Mouse (Mus musculus): ENCODE data around the gene Scn3b. TPM values are rescaled to one million over a fixed set of nuclear protein-coding genes. Genes with fewer than 3 reads are reported as not detected.

Gene Scn3b
- polyA plus RNA-seq, 2 experiments = 0.01 to 0.06 TPM

- H3K36me3 ChIP-seq (replicated peaks; ENCODE audit: control insufficient read depth, insufficient read depth, low read depth) = no peaks in the 10 kb centered on the region
- H3K27ac ChIP-seq = no peak overlapping the region
- H3K27me3 ChIP-seq (ENCODE audit: control insufficient read depth, insufficient read depth, low read length) = no peaks in the 10 kb centered on the region
- H3K4me1 ChIP-seq (replicated peaks; ENCODE audit: control insufficient read depth in 2 of 2, insufficient read depth in 2 of 2, low read length in 1 of 2) = no peaks in the 10 kb centered on the region
- H3K4me3 ChIP-seq (ENCODE audit: insufficient read depth in 1 of 2, low read depth in 2 of 2, low read length in 2 of 2) = no peak overlapping the region
- no peak overlapping the region for H3K9ac ChIP-seq (replicated peaks)
- H3K4me2 ChIP-seq (ENCODE audit: low read depth) = no peak overlapping the region
- TF ChIP-seq CTCF (IDR thresholded peaks at IDR 0.05; ENCODE audit: low read depth) (no peak), EP300 (IDR thresholded peaks at IDR 0.05; ENCODE audit: low read depth) (no peak)
- no peak for DNase-seq (ENCODE audit: low read depth in 3 of 3, low spot score in 3 of 3)
- H3K9me3 ChIP-seq (ENCODE audit: control insufficient read depth, low read length) = no peaks in the 10 kb centered on the region
- WGBS (ENCODE audit: insufficient replicate concordance) = 49% methylated on average over 5 of the region's 5 CpGs
- ATAC-seq (ENCODE audit: insufficient read depth) = no peak
These were observed 39.5 kb upstream of the Scn3b start for GRCm38 (mm10) chr9:40229479-40229878.

GRCm38 (mm10) chr9:40231019-40231418, 38.0 kb upstream of the Scn3b start:
- H3K4me3 ChIP-seq (ENCODE audit: insufficient read depth in 1 of 2, low read depth in 2 of 2, low read length in 2 of 2) = no peak overlapping the region
- no peaks in the 10 kb centered on the region for H3K4me1 ChIP-seq (replicated peaks; ENCODE audit: control insufficient read depth in 2 of 2, insufficient read depth in 2 of 2, low read length in 1 of 2)
- no peaks in the 10 kb centered on the region for H3K36me3 ChIP-seq (replicated peaks; ENCODE audit: control insufficient read depth, insufficient read depth, low read depth)
- H3K9me3 ChIP-seq (ENCODE audit: control insufficient read depth, low read length) = no peaks in the 10 kb centered on the region
- H3K4me2 ChIP-seq (ENCODE audit: low read depth) = no peak overlapping the region
- H3K27ac ChIP-seq = no peak overlapping the region
- 56% methylated on average over 3 of the region's 3 CpGs for WGBS (ENCODE audit: insufficient replicate concordance)
- no peak overlapping the region for H3K9ac ChIP-seq (replicated peaks)
- H3K27me3 ChIP-seq (ENCODE audit: control insufficient read depth, insufficient read depth, low read length) = no peaks in the 10 kb centered on the region
- ATAC-seq (ENCODE audit: insufficient read depth) (no peak), DNase-seq (ENCODE audit: low read depth in 3 of 3, low spot score in 3 of 3) (no peak)
- TF ChIP-seq CTCF (IDR thresholded peaks at IDR 0.05; ENCODE audit: low read depth) (no peak), EP300 (IDR thresholded peaks at IDR 0.05; ENCODE audit: low read depth) (no peak)

DNA sequence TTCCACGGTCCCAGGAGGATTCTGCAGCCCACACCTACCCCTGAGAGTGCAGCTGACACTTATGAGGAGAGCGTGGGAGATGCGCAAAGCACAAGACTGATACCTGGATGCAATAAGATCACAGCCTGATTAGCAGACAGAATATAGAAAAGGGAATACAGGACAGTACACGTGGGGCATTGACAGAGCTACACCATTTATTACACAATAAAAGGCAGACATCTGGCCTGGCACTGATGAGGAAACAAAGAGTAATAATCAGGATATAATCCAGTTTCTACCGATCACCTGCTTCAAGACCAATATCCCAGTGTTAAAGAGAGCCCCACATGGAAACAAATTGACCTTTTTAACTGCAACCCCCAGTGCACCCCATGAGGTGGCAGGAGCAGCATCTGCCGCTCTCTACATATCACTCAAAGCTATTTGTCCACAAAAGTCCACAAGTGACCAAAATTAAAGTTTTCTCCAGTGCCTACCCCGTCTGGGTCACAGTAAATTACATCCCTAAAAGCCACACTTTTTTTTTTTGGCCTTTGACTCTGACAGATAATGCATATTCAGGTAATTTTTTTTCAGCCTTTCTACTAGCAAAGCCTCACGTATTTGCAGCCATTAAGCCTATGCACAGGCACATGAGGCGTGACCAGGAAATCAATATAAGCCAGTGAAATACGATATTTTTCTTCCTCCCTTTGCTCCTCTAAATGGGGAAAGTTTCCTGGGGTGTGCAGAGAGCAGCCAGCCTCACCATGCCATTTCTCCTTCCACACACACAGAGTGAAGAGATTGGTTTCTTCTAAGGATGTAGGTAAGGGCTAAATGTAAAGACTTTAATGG, 34.6 kb upstream of the Scn3b start:
- H3K4me2 ChIP-seq (ENCODE audit: low read depth) = no peak overlapping the region
- no peak for TF ChIP-seq EP300 (IDR thresholded peaks at IDR 0.05; ENCODE audit: low read depth)
- WGBS (ENCODE audit: insufficient replicate concordance) = 56% methylated on average over 10 of the region's 10 CpGs
- H3K4me3 ChIP-seq (ENCODE audit: insufficient read depth in 1 of 2, low read depth in 2 of 2, low read length in 2 of 2) = no peak overlapping the region
- H3K4me1 ChIP-seq (replicated peaks; ENCODE audit: control insufficient read depth in 2 of 2, insufficient read depth in 2 of 2, low read length in 1 of 2) = no peaks in the 10 kb centered on the region
- ATAC-seq (ENCODE audit: insufficient read depth) (no peak), DNase-seq (ENCODE audit: low read depth in 3 of 3, low spot score in 3 of 3) (no peak)
- no peaks in the 10 kb centered on the region for H3K9me3 ChIP-seq (ENCODE audit: control insufficient read depth, low read length)
- no peaks in the 10 kb centered on the region for H3K36me3 ChIP-seq (replicated peaks; ENCODE audit: control insufficient read depth, insufficient read depth, low read depth)
- H3K27me3 ChIP-seq (ENCODE audit: control insufficient read depth, insufficient read depth, low read length) = no peaks in the 10 kb centered on the region
- no peak overlapping the region for H3K27ac ChIP-seq
- no peak overlapping the region for H3K9ac ChIP-seq (replicated peaks)

DNA sequence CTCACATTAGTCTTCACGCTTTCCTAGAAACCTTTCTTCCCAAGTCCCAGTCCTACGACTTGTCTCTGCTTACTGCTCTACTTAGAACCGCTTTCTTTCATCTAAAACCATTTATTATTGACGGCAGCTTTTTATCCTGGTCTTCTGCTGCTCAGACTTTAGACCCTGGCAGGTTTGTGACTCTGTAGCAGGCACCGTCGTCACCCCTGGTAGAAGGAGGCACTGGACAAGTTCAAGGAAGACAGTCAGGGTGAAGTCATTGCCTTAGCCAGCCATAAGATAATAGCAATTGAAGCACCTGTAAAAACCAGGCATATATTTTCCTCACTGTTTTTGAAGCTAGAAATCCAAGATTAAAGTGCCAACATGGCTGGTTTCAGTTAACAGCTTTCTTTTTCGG, 33.8 kb upstream of the Scn3b start:
- no peak overlapping the region for H3K4me3 ChIP-seq (ENCODE audit: insufficient read depth in 1 of 2, low read depth in 2 of 2, low read length in 2 of 2)
- H3K27me3 ChIP-seq (ENCODE audit: control insufficient read depth, insufficient read depth, low read length) = no peaks in the 10 kb centered on the region
- ATAC-seq (ENCODE audit: insufficient read depth) (no peak), DNase-seq (ENCODE audit: low read depth in 3 of 3, low spot score in 3 of 3) (no peak)
- H3K9ac ChIP-seq (replicated peaks) = no peak overlapping the region
- WGBS (ENCODE audit: insufficient replicate concordance) = 63% methylated on average over 7 of the region's 7 CpGs
- no peaks in the 10 kb centered on the region for H3K4me1 ChIP-seq (replicated peaks; ENCODE audit: control insufficient read depth in 2 of 2, insufficient read depth in 2 of 2, low read length in 1 of 2)
- no peaks in the 10 kb centered on the region for H3K36me3 ChIP-seq (replicated peaks; ENCODE audit: control insufficient read depth, insufficient read depth, low read depth)
- H3K9me3 ChIP-seq (ENCODE audit: control insufficient read depth, low read length) = no peaks in the 10 kb centered on the region
- H3K4me2 ChIP-seq (ENCODE audit: low read depth) = no peak overlapping the region
- no peak for TF ChIP-seq EP300 (IDR thresholded peaks at IDR 0.05; ENCODE audit: low read depth)
- TF ChIP-seq CTCF (IDR thresholded peaks at IDR 0.05; ENCODE audit: low read depth) = no peak
- no peak overlapping the region for H3K27ac ChIP-seq

GRCm38 (mm10) chr9:40239749-40240148, 29.3 kb upstream of the Scn3b start:
- Histone ChIP-seq H3K4me1 (replicated peaks; ENCODE audit: control insufficient read depth in 2 of 2, insufficient read depth in 2 of 2, low read length in 1 of 2) (no peaks in the 10 kb centered on the region; a peak in 1 of 4 replicates), H3K9me3 (ENCODE audit: control insufficient read depth, low read length) (no peaks in the 10 kb centered on the region), H3K4me3 (ENCODE audit: insufficient read depth in 1 of 2, low read depth in 2 of 2, low read length in 2 of 2) (no peak overlapping the region), H3K9ac (replicated peaks) (no peak overlapping the region), H3K27me3 (ENCODE audit: control insufficient read depth, insufficient read depth, low read length) (no peaks in the 10 kb centered on the region), H3K27ac (no peak overlapping the region), H3K36me3 (replicated peaks; ENCODE audit: control insufficient read depth, insufficient read depth, low read depth) (no peaks in the 10 kb centered on the region), H3K4me2 (ENCODE audit: low read depth) (no peak overlapping the region)
- ATAC-seq (ENCODE audit: insufficient read depth) (no peak), DNase-seq (ENCODE audit: low read depth in 3 of 3, low spot score in 3 of 3) (no peak)
- TF ChIP-seq EP300 (IDR thresholded peaks at IDR 0.05; ENCODE audit: low read depth) (no peak), CTCF (IDR thresholded peaks at IDR 0.05; ENCODE audit: low read depth) (no peak)
- WGBS (ENCODE audit: insufficient replicate concordance) = 25% methylated on average over 4 of the region's 4 CpGs
